ENCODE assay signal across 39 mouse cellular contexts in the genomic region with DNA sequence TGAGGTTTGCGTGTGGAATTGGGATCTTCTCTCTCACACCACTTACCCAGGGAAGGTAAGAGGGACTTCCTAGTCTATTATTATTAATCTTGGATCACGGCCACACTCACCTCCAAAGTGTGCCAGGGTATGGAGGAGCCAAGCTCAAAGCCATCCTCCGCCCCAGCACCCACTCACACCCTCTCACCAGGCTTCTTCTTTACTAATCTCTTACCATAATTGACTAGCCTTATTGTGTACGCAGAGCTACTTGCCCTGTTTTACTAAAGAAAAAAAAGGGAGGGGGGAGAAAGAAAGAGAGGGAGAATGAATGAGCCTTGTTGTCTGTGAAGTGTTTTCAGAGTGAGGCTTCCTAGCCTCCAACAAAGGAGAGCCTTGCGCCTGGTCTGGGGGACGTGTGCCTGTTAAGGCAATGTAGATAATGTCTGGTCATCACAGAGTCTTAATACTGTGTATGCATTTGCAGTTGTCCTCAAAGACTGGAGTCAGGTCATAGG. TPM values are rescaled to one million over a fixed set of nuclear protein-coding genes. Genes with fewer than 3 reads are reported as not detected.
DNase-seq lines count a peak whose midpoint lies in the region; ATAC-seq and TF ChIP-seq lines count a peak whose summit lies in the region.
"Had no signal": no experiment of that assay in that cellular context is flagged by ENCODE, and none has a peak within 500 bp of the region (broad histone marks: within the 10 kb centered on the region; RNA-seq: fewer than 3 reads in every experiment).

No protein-coding gene starts in this region.

- H3K27me3 ChIP-seq in lung, embryonic 14.5 days (ENCODE audit: insufficient read depth, low read length): peaks cover 7% of the 10 kb centered on the region; the same call in 1 of the 2 replicates
- H3K27me3 ChIP-seq in midbrain, embryonic 14.5 days (ENCODE audit: control insufficient read depth, insufficient read depth, low read length): peaks cover 10% of the 10 kb centered on the region; the same call in 1 of the 2 replicates
- H3K27me3 ChIP-seq in midbrain, embryonic 10.5 days (ENCODE audit: low read depth, poor library complexity, severe bottlenecking): peaks cover 73% of the 10 kb centered on the region
- H3K27me3 ChIP-seq in forebrain, postnatal 0 days (ENCODE audit: insufficient read depth, low read length): no peaks in the 10 kb centered on the region
- H3K27me3 ChIP-seq: midbrain, embryonic 15.5 days had no signal

- no peak overlapping the region for H3K4me3 ChIP-seq in lung, embryonic 14.5 days (ENCODE audit: low read depth, low read length)
- no peak overlapping the region for H3K4me3 ChIP-seq in midbrain, embryonic 14.5 days (replicated peaks; ENCODE audit: low read depth, low read length)
- H3K4me3 ChIP-seq in midbrain, embryonic 10.5 days: no peak overlapping the region
- H3K4me3 ChIP-seq in forebrain, postnatal 0 days (ENCODE audit: low read depth, low read length): no peak overlapping the region
- H3K4me3 ChIP-seq: erythroblast, embryonic 14.5 days; hindbrain, embryonic 13.5 days; liver, embryonic 15.5 days; midbrain, embryonic 15.5 days had no signal

- ATAC-seq in lung, embryonic 14.5 days (ENCODE audit: insufficient read depth): 0 out of 2 replicates have a peak, but pooled peaks have one; percentile 33
- ATAC-seq in midbrain, embryonic 14.5 days (ENCODE audit: low FRiP score, low TSS enrichment): no peak
- ATAC-seq in forebrain, postnatal 0 days: peak; percentile 23; the same call in 1 of the 2 replicates
- ATAC-seq: activated CD4-positive, CD25-positive, alpha-beta regulatory T cell, adult 4 months; midbrain, embryonic 15.5 days had no signal

- H3K36me3 ChIP-seq in lung, embryonic 14.5 days (ENCODE audit: insufficient read depth): no peaks in the 10 kb centered on the region
- H3K36me3 ChIP-seq in midbrain, embryonic 14.5 days (ENCODE audit: control insufficient read depth, insufficient read depth, low read length): no peaks in the 10 kb centered on the region
- H3K36me3 ChIP-seq in midbrain, embryonic 10.5 days: no peaks in the 10 kb centered on the region
- H3K36me3 ChIP-seq in forebrain, postnatal 0 days (ENCODE audit: insufficient read depth): no peaks in the 10 kb centered on the region
- H3K36me3 ChIP-seq: heart, embryonic 12.5 days; hindbrain, embryonic 13.5 days; limb, embryonic 10.5 days; limb, embryonic 15.5 days; liver, embryonic 15.5 days; midbrain, embryonic 15.5 days had no signal

- peaks cover 19% of the 10 kb centered on the region; the same call in 1 of the 2 replicates for H3K4me1 ChIP-seq in lung, embryonic 14.5 days (ENCODE audit: insufficient read depth)
- peaks cover 21% of the 10 kb centered on the region for H3K4me1 ChIP-seq in midbrain, embryonic 14.5 days (ENCODE audit: control insufficient read depth, insufficient read depth, low read length)
- peaks cover 41% of the 10 kb centered on the region for H3K4me1 ChIP-seq in midbrain, embryonic 10.5 days
- H3K4me1 ChIP-seq in forebrain, postnatal 0 days (ENCODE audit: insufficient read depth): peaks cover 17% of the 10 kb centered on the region; the same call in 1 of the 2 replicates
- H3K4me1 ChIP-seq: liver, embryonic 15.5 days had no signal

- H3K4me2 ChIP-seq in lung, embryonic 14.5 days: no peak overlapping the region; the same call in 1 of the 2 replicates
- H3K4me2 ChIP-seq in midbrain, embryonic 14.5 days (ENCODE audit: low read length): no peak overlapping the region
- no peak overlapping the region for H3K4me2 ChIP-seq in forebrain, postnatal 0 days (ENCODE audit: low read depth)

- H3K9me3 ChIP-seq in lung, embryonic 14.5 days (ENCODE audit: low read depth, low read length): no peaks in the 10 kb centered on the region
- H3K9me3 ChIP-seq in midbrain, embryonic 14.5 days (ENCODE audit: control insufficient read depth, low read length): no peaks in the 10 kb centered on the region
- no peaks in the 10 kb centered on the region; the same call in 1 of the 2 replicates for H3K9me3 ChIP-seq in midbrain, embryonic 10.5 days (replicated peaks)
- no peaks in the 10 kb centered on the region for H3K9me3 ChIP-seq in forebrain, postnatal 0 days (ENCODE audit: low read length)
- H3K9me3 ChIP-seq: heart, embryonic 12.5 days; hindbrain, embryonic 13.5 days; limb, embryonic 10.5 days; limb, embryonic 15.5 days; liver, embryonic 15.5 days; midbrain, embryonic 15.5 days had no signal

- H3K9ac ChIP-seq in lung, embryonic 14.5 days: no peak overlapping the region
- no peak overlapping the region for H3K9ac ChIP-seq in midbrain, embryonic 14.5 days (replicated peaks; ENCODE audit: low read length)
- no peak overlapping the region for H3K9ac ChIP-seq in forebrain, postnatal 0 days
- H3K9ac ChIP-seq: limb, embryonic 15.5 days; liver, embryonic 15.5 days; midbrain, embryonic 15.5 days had no signal

- TF ChIP-seq CTCF in lung, embryonic 14.5 days (IDR thresholded peaks at IDR 0.05; ENCODE audit: low read depth): no peak
- no peak for TF ChIP-seq CTCF in forebrain, postnatal 0 days (IDR thresholded peaks at IDR 0.05; ENCODE audit: low read depth)

- H3K27ac ChIP-seq in lung, embryonic 14.5 days (ENCODE audit: low read depth): peak overlapping the region; percentile 77
- H3K27ac ChIP-seq in midbrain, embryonic 14.5 days (replicated peaks; ENCODE audit: low read depth, low read length): no peak overlapping the region
- no peak overlapping the region for H3K27ac ChIP-seq in midbrain, embryonic 10.5 days (replicated peaks)
- no peak overlapping the region for H3K27ac ChIP-seq in forebrain, postnatal 0 days (ENCODE audit: low read depth, low read length)
- H3K27ac ChIP-seq: hindbrain, embryonic 13.5 days; kidney, postnatal 0 days; limb, embryonic 15.5 days; liver, embryonic 15.5 days; midbrain, embryonic 15.5 days; stomach, postnatal 0 days had no signal

- 54% methylated on average over 6 of the region's 6 CpGs for WGBS in lung, embryonic 14.5 days
- 50% methylated on average over 6 of the region's 6 CpGs for WGBS in midbrain, embryonic 14.5 days
- WGBS in midbrain, embryonic 10.5 days: 62% methylated on average over 6 of the region's 6 CpGs
- WGBS in forebrain, postnatal 0 days: 26% methylated on average over 6 of the region's 6 CpGs

- DNase-seq in embryo, embryonic 11 days: peak; percentile 14
- no peak for DNase-seq in embryo, embryonic 9.5 days (ENCODE audit: extremely low spot score)
- DNase-seq in lung, embryonic 14.5 days: no peak
- DNase-seq in lung, postnatal 4 days: no peak
- DNase-seq in midbrain, embryonic 14.5 days: peak; percentile 38
- no peak for DNase-seq in midbrain, embryonic 10.5 days (ENCODE audit: low spot score)
- no peak for DNase-seq in forebrain, postnatal 0 days
- no peak for DNase-seq in cerebellum, adult 11 months
- DNase-seq: adrenal gland, adult 2 months; cerebellum, adult 8-10 months; cerebellum, postnatal 25 days; gastrocnemius, postnatal 36 days; heart, adult 18-20 months; heart, postnatal 4 days; kidney, adult 8-10 months; layer of hippocampus, postnatal 36 days; thymus, adult 2 months; thymus, postnatal 36 days had no signal

RNA-seq across cellular contexts. Expression of a gene that starts 6.7 kb away (rescaled TPM):
- 6.6 and 7.1 TPM in 2 replicates for polyA plus RNA-seq in lung, embryonic 14.5 days (2014; fragmentation: Nextera tagmentation; extraction: Ambion mirVana)
- not detected in 2 replicates for polyA plus RNA-seq in midbrain, embryonic 14.5 days (2014; fragmentation: Nextera tagmentation; extraction: Ambion mirVana)
- polyA plus RNA-seq in midbrain, embryonic 10.5 days (2016; fragmentation: Nextera tagmentation; extraction: Ambion mirVana): not detected in 2 replicates
- total RNA-seq in forebrain, postnatal 0 days (2014; rRNA removed): not detected in 2 replicates
- not detected in 2 replicates for polyA plus RNA-seq in forebrain, postnatal 0 days (2015; fragmentation: Nextera tagmentation; extraction: Ambion mirVana)
- total RNA-seq: adrenal gland, adult 2 months; CH12.LX; ES-E14; gastrocnemius, postnatal 36 days; heart, adult 18-20 months; heart, postnatal 4 days; layer of hippocampus, adult 8-10 months; layer of hippocampus, postnatal 36 days; megakaryocyte progenitor cell, adult 5-6 weeks; neutrophil, adult 5-6 weeks had no signal
- polyA plus RNA-seq: activated CD4-positive, CD25-positive, alpha-beta regulatory T cell, adult 4 months; adrenal gland, adult 2 months; C2C12; embryonic facial prominence, embryonic 14.5 days; erythroblast, embryonic 14.5 days; heart, embryonic 12.5 days; heart, postnatal 0 days; intestine, embryonic 16.5 days; kidney, postnatal 0 days; limb, embryonic 10.5 days; limb, embryonic 15.5 days; liver, embryonic 15.5 days; midbrain, embryonic 15.5 days; neural tube, embryonic 11.5 days; spleen, adult 2 months; stomach, postnatal 0 days; thymus, adult 2 months had no signal

RNA-seq across cellular contexts. Expression of a gene that starts 18.7 kb away (rescaled TPM):
- polyA plus RNA-seq in lung, embryonic 14.5 days (2014; fragmentation: Nextera tagmentation; extraction: Ambion mirVana): 0.55 and 1.1 TPM in 2 replicates
- not detected in 2 replicates for polyA plus RNA-seq in midbrain, embryonic 14.5 days (2014; fragmentation: Nextera tagmentation; extraction: Ambion mirVana)
- not detected in 2 replicates for polyA plus RNA-seq in midbrain, embryonic 10.5 days (2016; fragmentation: Nextera tagmentation; extraction: Ambion mirVana)
- total RNA-seq in forebrain, postnatal 0 days (2014; rRNA removed): 0.15 and 0.29 TPM in 2 replicates
- polyA plus RNA-seq in forebrain, postnatal 0 days (2015; fragmentation: Nextera tagmentation; extraction: Ambion mirVana): 0.19 TPM in 1 of 2 replicates, not detected in the other
- total RNA-seq: CH12.LX; ES-E14; gastrocnemius, postnatal 36 days; heart, adult 18-20 months; heart, postnatal 4 days; layer of hippocampus, adult 8-10 months; layer of hippocampus, postnatal 36 days; megakaryocyte progenitor cell, adult 5-6 weeks; neutrophil, adult 5-6 weeks had no signal
- polyA plus RNA-seq: activated CD4-positive, CD25-positive, alpha-beta regulatory T cell, adult 4 months; adrenal gland, adult 2 months; C2C12; embryonic facial prominence, embryonic 14.5 days; erythroblast, embryonic 14.5 days; heart, embryonic 12.5 days; heart, postnatal 0 days; hindbrain, embryonic 13.5 days; limb, embryonic 10.5 days; limb, embryonic 15.5 days; midbrain, embryonic 15.5 days; neural tube, embryonic 11.5 days; spleen, adult 2 months had no signal

RNA-seq across cellular contexts. Expression of a gene that starts 22.0 kb away (rescaled TPM):
- polyA plus RNA-seq in lung, embryonic 14.5 days (2014; fragmentation: Nextera tagmentation; extraction: Ambion mirVana): 0.80 and 0.86 TPM in 2 replicates
- polyA plus RNA-seq in midbrain, embryonic 14.5 days (2014; fragmentation: Nextera tagmentation; extraction: Ambion mirVana): not detected in 2 replicates
- polyA plus RNA-seq in midbrain, embryonic 10.5 days (2016; fragmentation: Nextera tagmentation; extraction: Ambion mirVana): not detected in 2 replicates
- total RNA-seq in forebrain, postnatal 0 days (2014; rRNA removed): 0.14 and 0.15 TPM in 2 replicates
- polyA plus RNA-seq in forebrain, postnatal 0 days (2015; fragmentation: Nextera tagmentation; extraction: Ambion mirVana): 0.12 and 0.88 TPM in 2 replicates
- total RNA-seq: gastrocnemius, postnatal 36 days; heart, adult 18-20 months; layer of hippocampus, adult 8-10 months; layer of hippocampus, postnatal 36 days; megakaryocyte progenitor cell, adult 5-6 weeks; neutrophil, adult 5-6 weeks had no signal
- polyA plus RNA-seq: activated CD4-positive, CD25-positive, alpha-beta regulatory T cell, adult 4 months; C2C12; erythroblast, embryonic 14.5 days; limb, embryonic 10.5 days; midbrain, embryonic 15.5 days; neural tube, embryonic 11.5 days; spleen, adult 2 months had no signal

RNA-seq across cellular contexts. Expression of a gene that starts 35.0 kb away (rescaled TPM):
- 2.8 and 3.7 TPM in 2 replicates for polyA plus RNA-seq in lung, embryonic 14.5 days (2014; fragmentation: Nextera tagmentation; extraction: Ambion mirVana)
- polyA plus RNA-seq in midbrain, embryonic 14.5 days (2014; fragmentation: Nextera tagmentation; extraction: Ambion mirVana): 11.2 and 15.6 TPM in 2 replicates
- polyA plus RNA-seq in midbrain, embryonic 10.5 days (2016; fragmentation: Nextera tagmentation; extraction: Ambion mirVana): 3.4 and 3.9 TPM in 2 replicates
- 15.5 and 25.3 TPM in 2 replicates for total RNA-seq in forebrain, postnatal 0 days (2014; rRNA removed)
- 10.3 and 17.6 TPM in 2 replicates for polyA plus RNA-seq in forebrain, postnatal 0 days (2015; fragmentation: Nextera tagmentation; extraction: Ambion mirVana)
- total RNA-seq: megakaryocyte progenitor cell, adult 5-6 weeks; neutrophil, adult 5-6 weeks had no signal
- polyA plus RNA-seq: C2C12; erythroblast, embryonic 14.5 days had no signal

Comparison
In these comparisons a context has a peak if more than half of its experiments do, and no peak if none do; other contexts are left out.
1. DNase-seq: peak in embryo, embryonic 11 days (single experiment) and midbrain, embryonic 14.5 days (single experiment); none in embryo, embryonic 9.5 days (single experiment), lung, embryonic 14.5 days (single experiment), lung, postnatal 4 days (0 of 2), midbrain, embryonic 10.5 days (single experiment), forebrain, postnatal 0 days (single experiment) and cerebellum, adult 11 months (single experiment).